Mouse (Mus musculus) heart, postnatal 0 days (tissue): ENCODE results near the gene Cox18.

Experiments
- CTCF ChIP-seq: IDR thresholded peaks from 2 replicates; pipeline ENCODE4 v1.5.1; 2016; ENCODE audit warnings: antibody characterized with exemption, control low read depth, low read depth
- EP300 ChIP-seq: IDR thresholded peaks from 2 replicates; pipeline ENCODE4 v1.6.1; 2016; ENCODE audit warnings: antibody characterized with exemption, low read depth

DNA sequence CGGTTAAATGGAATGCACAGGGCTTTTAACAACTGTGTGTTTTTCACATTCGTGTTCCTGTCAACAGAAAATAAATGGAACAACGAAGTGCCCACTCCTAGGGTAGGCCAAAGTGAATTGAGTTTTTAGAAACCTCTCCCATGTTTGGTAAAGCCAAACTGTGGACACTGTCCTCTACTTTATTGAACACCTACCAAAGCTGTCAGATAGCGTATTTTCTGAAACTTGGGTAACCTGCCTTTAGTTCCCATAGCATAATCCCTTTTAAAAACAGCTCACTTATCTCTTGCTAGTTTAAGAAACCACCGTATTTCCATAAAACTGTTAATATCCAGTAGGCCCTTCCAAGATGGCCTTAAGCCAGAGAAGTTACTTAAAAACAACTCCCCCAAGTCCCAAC, 929 bp upstream of the Cox18 start:
- TF ChIP-seq CTCF (no peak), EP300 (no peak)
